Mouse (Mus musculus): ENCODE data around the gene Casp9.

GRCm38 (mm10) chr4:141787046-141787445 is 6.4 kb upstream of the Casp9 start:
- TF ChIP-seq CTCF (IDR thresholded peaks at IDR 0.05; ENCODE audit: insufficient read depth, low read length) (no peak), POLR2A (IDR thresholded peaks at IDR 0.05; ENCODE audit: borderline replicate concordance, extremely low read depth, low read depth, low read length) (no peak)

All from lung, adult 2 months (tissue).